Mouse (Mus musculus): Measurements from ENCODE around the gene Psmd4.
"Not testable (repeated sequence)": the region's sequence is repeated elsewhere in the genome, so short reads cannot be mapped to it uniquely, and the experiment has no call there.

The Psmd4 gene

DNA sequence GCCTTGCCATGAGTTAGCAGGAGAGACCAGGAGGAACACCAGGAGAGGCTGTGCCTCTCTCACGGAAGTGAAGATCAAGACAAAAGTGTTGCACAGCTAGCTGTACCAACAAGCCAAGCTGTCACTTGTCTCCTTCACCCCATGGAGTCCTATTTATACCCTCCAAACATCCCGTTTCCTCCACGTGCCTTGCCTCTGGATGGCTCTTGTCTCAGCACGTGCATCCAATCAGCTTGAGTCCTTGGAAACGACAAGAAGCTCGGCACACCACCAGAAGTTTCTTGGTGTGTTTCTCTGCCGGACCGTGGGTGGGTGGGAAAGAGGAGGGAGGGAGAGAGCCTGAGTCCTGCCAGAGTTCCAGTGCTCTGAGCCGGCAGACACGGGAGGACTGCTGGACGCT lies 17.9 kb downstream of the Psmd4 start:
- no peak for DNase-seq (ENCODE audit: low read depth)

DNA sequence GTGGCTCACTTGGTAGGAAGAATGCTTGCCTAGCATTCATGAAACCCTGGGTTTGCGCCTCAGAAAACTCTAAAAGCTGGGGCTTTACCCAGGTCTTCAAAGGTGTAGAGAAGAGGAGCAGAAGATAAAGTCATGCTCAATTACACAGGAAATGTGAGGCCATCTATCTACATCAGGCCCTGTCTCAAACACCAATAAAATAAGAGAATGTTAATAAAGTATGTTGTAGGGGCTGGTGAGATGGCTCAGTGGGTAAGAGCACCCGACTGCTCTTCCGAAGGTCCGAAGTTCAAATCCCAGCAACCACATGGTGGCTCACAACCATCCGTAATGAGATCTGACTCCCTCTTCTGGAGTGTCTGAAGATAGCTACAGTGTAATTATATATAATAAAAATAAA lies 21.5 kb downstream of the Psmd4 start:
- not testable (repeated sequence) for DNase-seq (ENCODE audit: low read depth)

DNA sequence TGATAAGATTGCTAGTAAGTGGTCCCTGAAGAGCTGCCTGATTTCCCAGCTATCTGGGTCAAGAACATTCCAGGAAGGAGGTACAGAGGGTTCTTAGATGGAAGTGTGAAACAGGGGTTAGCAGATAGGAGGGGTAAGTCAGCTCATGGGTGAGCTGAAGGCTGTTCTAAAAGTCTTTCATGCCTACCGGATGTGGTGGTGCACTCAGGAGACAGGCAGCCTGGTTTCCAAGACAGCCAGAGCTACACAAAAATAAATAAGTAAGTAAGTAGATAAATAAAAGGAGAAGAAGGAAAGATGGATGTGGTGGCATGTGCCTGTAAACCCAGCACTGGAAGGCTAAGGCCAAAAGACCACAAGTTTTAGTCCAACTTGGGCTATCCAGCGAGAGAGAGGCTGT lies 23.7 kb downstream of the Psmd4 start:
- DNase-seq (ENCODE audit: low read depth), result peak; percentile 80

DNA sequence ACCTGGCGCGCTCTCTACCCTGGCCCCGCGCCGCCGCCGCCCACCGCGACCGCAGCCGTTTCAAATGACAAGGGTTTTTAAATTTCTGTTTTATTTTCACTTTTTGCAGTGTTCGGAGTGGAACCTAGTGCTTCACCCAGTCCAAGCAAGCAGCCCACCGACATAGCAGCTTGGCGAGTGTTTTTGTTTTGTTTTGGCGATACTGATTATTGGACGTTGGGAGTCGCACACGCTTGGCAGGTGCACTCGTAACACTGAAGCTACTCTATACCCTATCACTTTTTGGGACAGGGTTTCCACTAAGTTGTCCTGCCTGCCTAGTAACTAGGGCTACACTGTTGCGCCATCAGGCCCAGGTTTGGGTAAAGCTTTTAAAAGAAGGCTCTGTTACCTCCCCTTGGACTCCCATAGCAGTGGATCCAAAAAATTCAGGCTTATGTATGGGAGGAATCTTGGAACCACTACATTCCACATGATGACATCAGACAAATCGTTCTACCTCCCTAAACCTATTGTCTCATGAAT lies 25.8 kb downstream of the Psmd4 start:
- no peak for DNase-seq (ENCODE audit: low read depth)

DNA sequence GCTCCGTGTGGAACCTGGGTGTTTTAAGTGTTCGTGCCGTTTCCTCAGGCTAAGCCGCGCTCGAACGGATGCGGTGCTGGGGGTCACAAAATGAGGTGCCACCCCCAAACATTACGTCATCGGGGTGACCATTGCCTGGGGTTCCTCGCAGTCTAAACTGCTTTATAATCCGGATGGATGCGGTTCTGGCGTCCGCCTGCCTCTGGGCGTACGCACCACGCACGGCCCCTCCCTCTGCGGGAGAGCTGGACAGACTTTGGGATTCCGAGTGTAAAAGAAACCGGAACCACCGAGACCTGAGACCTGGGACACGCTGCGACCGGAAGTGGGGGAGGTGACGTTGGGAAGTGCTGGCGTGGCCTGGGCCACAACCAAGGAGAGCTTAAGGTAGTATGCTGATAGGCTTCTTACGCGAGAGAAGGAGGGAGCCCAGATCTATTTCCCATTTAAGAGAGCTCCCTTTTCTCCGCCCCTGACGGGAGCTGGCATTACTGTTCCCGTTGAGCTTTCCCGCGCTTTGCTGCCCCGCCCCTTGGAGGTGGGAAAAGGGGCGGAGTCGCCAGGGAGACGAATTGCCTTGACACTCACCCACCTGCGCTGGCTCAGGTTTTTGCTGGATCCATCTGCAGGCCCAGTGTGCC lies 26.4 kb downstream of the Psmd4 start:
- peak; percentile 97 for DNase-seq (ENCODE audit: low read depth)

DNA sequence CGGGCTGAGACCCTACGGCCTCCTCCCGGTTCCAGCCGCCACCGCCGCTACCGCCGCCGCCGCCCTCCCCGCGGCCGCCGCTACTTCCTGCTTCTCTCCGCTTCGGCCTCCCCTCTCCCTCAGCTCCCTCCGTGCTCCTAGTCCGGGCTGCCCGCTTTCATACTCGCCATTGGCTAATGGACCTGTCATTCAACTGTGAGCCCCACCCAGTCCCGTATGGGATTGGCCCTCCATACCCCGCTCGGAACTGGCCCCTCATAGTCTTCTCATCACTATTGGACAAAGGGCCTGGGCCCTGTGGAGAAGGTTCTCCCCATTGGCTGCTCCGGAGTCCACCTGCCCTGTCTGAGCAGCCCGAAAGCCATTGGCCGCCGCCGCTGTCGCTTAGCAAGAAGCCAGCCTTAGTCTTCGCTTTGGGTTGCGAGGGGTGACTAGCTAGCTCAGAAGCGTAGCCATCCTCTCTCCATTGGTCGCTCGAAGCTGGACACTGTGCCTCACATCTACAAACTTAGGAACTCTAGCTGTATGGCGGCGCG lies 27.0 kb downstream of the Psmd4 start, which contains the start of gene Zfp687:
Gene Zfp687, minus strand, starts transcription at position 112 of the 536 bp plus-strand sequence.
- peak; percentile 100 for DNase-seq (ENCODE audit: low read depth)

DNA sequence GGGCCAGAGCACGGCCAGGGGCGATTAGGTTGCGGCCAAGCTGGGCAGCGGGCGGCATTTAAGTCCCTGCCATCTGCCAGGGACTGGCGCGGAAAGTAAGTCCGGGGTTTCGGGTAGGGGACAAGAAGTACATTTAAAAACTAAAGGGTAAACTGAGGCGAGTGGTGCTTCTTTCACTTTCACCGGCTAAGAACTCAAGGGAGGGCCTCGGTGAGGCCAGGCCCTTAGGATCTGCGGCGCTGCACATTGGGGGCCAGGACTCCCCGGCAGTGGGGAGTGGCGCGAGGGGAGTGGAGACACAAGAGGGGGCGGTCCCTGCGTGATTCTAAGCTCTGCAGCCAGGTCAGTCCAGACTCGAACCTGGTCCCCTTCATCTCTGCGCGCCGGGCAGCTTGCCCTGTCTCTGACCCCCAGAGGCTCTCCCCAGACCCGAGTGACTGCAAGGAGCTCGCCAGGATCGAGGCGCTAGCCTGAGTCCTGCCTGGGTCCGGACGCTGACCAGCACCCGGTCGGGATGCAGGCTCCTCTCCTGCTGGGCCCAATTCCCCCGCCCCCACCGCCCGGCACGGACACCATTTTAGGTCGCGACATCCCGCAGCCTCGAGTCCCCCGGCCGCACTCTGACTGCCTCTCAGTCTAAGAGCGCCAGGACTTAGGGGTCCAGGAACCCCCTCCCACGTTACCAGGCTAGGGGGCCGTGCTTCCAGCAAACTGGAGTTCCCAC lies 27.8 kb downstream of the Psmd4 start:
- no peak for DNase-seq (ENCODE audit: low read depth)

DNA sequence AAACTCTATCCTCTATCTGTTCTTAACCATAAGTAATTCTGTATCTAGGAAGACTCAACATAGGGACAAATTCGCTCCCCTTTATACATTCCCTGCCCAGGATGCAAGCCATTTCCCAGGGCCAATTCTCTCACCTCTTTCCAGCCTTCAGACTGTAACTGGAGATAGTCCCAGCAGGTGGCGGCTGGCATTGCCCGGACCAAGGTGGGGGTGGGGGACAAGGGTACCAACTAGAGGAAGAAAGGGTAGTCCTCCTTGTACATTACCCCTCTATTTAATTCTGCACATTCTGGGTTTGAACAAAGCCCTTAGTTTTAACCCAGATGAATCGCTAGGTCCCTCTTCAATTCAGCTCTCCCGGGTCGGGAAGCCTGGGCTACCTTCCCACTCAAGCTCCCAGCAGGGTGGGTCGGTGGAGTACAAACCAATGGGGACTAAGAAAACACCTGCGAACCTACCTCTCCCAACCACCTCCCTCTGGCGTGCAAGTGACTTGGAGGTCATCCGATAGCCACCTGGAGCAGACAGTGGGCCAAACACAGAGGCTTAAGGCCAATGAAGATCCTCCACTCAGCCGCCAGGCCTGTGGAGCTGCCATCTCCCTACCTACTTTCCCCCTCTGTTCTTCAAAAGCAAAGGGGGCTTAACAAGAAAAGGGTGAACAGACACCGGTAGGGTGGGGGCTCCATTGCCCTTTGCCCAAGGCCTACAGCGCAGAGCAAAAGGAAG lies 28.6 kb downstream of the Psmd4 start:
- DNase-seq (ENCODE audit: low read depth), result peak; percentile 40

DNA sequence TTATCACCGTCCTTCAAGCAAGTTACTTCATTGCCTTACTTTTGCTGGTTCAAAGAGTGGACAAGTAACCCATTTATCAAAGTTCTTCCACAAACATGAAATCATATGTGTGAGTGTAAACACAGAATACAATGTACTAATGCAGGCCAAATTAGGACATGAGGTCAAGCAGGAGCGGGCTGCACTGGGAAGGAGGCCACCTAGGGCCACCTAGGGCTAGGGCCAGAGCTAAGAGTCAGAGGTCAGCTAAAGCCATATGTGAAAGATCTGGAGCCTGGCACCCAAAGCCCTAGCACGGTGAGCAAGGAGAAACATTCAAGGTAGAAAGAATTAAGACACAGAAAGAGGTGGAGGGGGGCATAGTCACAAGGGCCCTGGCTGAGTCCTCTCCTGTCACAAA lies 29.4 kb downstream of the Psmd4 start:
- DNase-seq (ENCODE audit: low read depth), result no peak

DNA sequence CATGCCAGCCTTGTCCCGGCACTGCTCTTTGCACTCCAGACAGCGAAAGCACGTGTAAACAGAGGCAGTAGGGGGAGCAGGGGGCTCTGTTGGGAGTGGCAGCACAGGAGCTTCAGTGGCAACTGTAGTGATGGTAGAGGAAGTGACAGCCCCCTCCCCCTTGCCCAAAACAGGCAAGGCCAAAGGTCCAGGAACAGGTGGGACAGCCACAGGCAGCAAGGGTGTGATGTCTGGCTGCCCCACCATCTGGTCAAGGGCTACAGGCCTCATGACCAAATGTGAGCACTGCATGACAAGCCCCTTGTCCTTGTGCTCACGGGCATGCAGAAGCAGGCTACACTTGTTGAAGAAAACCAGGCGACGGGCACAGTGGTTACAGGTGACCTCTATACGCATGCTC lies 32.0 kb downstream of the Psmd4 start:
- no peak for DNase-seq (ENCODE audit: low read depth)

DNA sequence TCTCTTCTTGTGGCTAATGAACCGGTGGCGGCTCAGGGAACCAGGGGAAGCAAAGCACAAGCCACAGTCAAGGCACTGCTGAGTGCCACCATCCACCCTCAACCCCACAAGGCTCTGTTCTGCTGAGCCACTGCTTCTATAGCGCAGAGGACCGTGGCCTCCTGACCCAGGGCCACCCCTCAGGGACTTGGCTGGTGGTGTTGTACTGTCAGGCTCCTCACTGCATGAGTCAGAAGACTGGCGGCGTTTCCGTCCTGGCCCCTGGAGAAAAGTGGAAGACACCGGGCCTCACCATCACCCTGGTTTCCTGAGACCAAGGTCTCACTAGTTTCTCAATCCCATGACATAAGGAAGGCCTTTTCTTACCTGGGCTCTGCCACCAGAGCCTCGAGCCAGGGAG lies 34.7 kb downstream of the Psmd4 start:
- DNase-seq (ENCODE audit: low read depth), result no peak

DNA sequence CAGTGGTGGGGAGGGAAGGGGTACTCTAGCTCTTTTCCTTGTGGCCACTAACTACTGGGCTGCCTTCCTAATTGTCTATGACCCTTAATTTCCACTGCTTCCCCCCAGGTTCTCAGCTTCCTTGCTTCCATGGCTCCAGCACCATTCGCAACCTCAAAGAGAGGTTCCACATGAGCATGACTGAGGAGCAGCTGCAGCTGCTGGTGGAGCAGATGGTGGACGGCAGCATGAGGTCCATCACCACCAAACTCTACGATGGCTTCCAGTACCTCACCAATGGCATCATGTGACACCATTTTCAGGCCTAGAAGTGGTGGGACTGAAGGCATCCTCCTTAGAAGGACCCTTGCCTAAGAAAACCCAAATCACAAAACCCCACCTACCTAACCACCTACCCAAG lies 36.8 kb downstream of the Psmd4 start:
- DNase-seq (ENCODE audit: low read depth), result no peak

DNA sequence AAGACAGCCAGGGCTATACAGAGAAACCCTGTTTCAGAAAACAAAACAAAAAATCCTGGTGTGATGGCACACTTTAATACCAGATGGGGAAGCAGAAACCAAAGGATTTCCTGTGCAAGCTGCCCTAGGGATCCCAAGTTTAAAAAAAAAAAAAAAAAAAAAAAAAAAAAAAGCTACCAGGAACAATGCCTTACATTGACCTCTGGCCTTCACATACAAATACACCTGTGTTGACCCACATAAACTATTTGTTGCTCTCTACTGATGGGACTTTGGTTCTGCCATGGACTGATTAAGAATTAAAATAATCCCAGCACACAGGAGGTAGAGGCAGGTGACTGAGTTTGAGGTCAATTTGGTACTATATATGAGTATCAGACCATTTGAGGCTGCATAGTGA lies 39.1 kb downstream of the Psmd4 start:
- DNase-seq (ENCODE audit: low read depth), result no peak

DNA sequence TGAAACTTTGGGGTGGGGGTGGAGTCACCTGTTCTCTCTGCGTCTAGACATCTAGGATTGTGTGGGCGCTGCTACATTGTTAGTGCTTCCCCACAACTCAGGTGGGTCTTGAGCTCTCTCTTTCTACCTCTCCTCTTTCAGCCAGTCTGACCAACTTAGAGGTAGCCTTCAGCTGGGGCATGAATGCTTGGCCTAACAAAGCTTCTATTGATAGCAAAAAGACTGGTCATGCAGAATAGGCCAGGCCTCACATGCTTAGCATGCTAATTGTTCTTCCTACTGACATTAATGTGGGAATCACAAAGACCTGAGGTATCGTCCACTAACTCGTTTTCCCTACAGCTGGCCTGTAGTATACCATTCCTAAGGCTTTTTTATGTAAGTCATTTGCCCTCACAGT lies 39.8 kb downstream of the Psmd4 start:
- no peak for DNase-seq (ENCODE audit: low read depth)

DNA sequence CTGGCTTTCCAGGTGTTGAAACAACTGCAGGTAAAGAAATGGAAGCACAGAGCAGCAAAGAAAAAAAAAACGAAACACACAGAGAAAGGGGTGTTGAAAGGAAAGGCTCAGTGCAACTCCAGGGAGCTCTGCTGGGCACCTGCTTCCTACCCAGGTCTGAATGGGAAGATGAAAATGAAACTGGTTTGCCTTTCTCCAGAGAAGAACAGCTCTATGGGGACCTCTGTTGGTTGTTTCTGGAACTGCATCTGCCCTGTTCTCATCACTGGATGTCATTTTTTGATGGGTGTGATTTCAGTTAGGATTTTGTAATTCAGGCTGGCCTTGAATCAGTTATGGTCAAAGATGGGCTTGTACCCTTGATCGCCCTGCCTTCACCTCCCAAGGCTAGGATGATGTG lies 45.5 kb downstream of the Psmd4 start:
- DNase-seq (ENCODE audit: low read depth), result peak; percentile 92

DNA sequence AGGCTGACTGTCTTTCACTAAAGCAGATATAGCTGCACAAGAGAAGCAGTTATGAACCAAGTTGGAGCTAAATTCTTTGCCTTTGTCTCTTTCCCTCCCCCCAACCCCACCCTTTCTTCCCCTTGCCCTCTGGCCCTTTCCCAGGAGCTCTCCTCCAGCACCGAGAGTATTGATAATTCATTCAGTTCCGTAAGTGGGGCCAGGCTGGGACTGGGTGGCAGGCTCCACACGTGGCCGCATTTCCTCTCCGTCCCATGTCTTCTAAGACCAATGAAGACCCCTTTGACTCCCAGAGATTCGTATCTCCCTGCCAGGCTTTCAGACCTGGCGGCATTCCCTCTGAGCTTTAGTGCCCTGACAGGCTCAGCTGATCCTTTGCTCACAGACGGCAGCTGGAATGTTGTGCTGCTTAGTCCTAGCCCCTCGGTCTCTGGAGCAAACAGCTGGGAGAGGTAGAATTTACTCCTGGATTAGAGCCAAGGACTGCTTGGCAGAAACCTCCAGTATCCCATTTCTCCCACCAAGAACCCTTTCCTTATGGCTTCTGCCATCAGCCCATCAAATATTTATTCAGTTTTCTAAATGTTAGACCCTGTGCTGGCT lies 53.2 kb downstream of the Psmd4 start:
- no peak for DNase-seq (ENCODE audit: low read depth)

DNA sequence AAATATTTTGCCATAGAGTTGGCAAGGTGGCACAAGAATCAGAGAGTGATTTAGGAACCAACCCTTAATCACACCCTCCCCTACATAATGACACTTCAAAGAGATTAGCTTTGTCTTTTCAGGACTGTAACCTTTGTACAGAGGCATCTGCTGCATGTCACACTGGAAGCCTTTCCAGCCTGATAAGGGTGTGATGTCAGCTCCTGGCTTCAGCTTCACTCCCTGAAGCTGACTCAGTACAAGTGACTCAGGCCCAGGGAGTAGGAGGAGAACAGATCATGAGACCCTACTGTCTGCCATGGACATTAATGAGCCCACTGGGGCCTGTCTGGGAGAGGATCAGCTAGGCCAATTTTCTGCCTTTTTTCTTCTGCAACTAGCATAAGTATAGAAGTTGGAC lies 54.8 kb downstream of the Psmd4 start:
- no peak for DNase-seq (ENCODE audit: low read depth)

DNA sequence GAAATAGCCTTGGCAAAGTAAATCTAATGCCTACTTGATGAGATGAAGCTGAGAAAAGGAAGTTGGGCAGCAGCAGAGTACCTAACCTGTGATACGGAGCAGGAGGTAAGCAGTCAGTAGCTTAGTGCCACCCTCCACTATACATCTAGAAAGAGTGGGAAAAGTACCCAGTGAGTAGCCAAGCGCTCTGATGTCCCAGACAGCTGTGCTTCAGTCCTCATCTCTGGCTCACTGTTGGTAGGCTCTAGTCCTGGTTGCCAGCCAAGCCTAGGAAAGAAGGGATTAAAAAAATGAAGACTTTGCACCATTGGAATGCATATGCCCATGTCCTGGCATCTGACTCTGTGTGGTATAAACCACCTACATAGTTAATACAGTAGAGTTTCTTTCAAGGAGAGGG lies 56.9 kb downstream of the Psmd4 start:
- DNase-seq (ENCODE audit: low read depth), result no peak

DNA sequence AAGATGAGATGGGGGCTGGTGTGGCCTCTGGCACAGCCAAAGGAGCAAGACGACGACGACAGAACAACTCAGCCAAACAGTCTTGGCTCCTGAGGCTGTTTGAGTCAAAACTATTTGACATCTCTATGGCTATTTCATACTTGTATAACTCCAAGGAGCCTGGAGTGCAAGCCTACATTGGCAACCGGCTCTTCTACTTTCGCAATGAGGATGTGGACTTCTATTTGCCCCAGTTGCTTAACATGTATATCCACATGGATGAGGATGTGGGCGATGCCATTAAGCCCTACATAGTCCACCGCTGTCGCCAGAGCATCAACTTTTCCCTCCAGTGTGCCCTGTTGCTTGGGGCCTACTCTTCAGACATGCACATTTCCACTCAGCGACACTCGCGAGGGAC lies 58.1 kb downstream of the Psmd4 start:
- DNase-seq (ENCODE audit: low read depth), result no peak
